Mouse (Mus musculus) common myeloid progenitor, adult 5-6 weeks (primary cell): ENCODE results near the gene Zzz3. TPM values are rescaled to one million over a fixed set of nuclear protein-coding genes. Genes with fewer than 3 reads are reported as not detected.
"Not testable (repeated sequence)": the region's sequence is repeated elsewhere in the genome, so short reads cannot be mapped to it uniquely, and the experiment has no call there.

ENCODE experiments used
- ATAC-seq: replicated peaks from 2 replicates; pipeline ENCODE4 v1.8.0; 2016; ENCODE audit warnings: low read depth, mild to moderate bottlenecking, moderate TSS enrichment, inconsistent platforms; ENCODE audit not compliant: poor library complexity, severe bottlenecking
- total RNA-seq: library from RNA; stranded (forward); fragments of 200-1000, 187-1606 nt; gene quantifications from 2 replicates; pipeline ENCODE4 v1.2.3, GENCODE M21; 2017

Zzz3 gene
- total RNA-seq, 1 experiment from 2014 or later, result 95.0 TPM

GRCm38 (mm10) chr3:152400441-152400840, 5.2 kb downstream of the Zzz3 start:
- ATAC-seq, result no peak

GRCm38 (mm10) chr3:152400875-152401274, 5.6 kb downstream of the Zzz3 start:
- ATAC-seq, result no peak

GRCm38 (mm10) chr3:152401964-152402670, 6.8 kb downstream of the Zzz3 start:
- no peak for ATAC-seq

GRCm38 (mm10) chr3:152402671-152403066, 7.4 kb downstream of the Zzz3 start:
- ATAC-seq, result no peak

GRCm38 (mm10) chr3:152403827-152404226, 8.6 kb downstream of the Zzz3 start:
- ATAC-seq, result no peak

GRCm38 (mm10) chr3:152405420-152405819, 10.1 kb downstream of the Zzz3 start:
- ATAC-seq, result no peak

- ATAC-seq, result peak; percentile 75
Measured at GRCm38 (mm10) chr3:152405978-152406640, 10.8 kb downstream of the Zzz3 start.

- ATAC-seq, result 0 out of 2 replicates have a peak, but pooled peaks have one; percentile 23
Measured at GRCm38 (mm10) chr3:152410980-152411551, 15.8 kb downstream of the Zzz3 start.

- no peak for ATAC-seq
Measured at GRCm38 (mm10) chr3:152412362-152412761, 17.1 kb downstream of the Zzz3 start.

- no peak for ATAC-seq
Measured at GRCm38 (mm10) chr3:152428925-152429324, 33.7 kb downstream of the Zzz3 start.

GRCm38 (mm10) chr3:152432677-152433076, 37.4 kb downstream of the Zzz3 start:
- ATAC-seq, result no peak

GRCm38 (mm10) chr3:152435590-152435989, 40.3 kb downstream of the Zzz3 start:
- ATAC-seq, result no peak

GRCm38 (mm10) chr3:152438068-152438467, 42.8 kb downstream of the Zzz3 start:
- ATAC-seq, result no peak

- no peak for ATAC-seq
Measured at GRCm38 (mm10) chr3:152442795-152443194, 47.5 kb downstream of the Zzz3 start.

GRCm38 (mm10) chr3:152444114-152444513, 48.8 kb downstream of the Zzz3 start:
- no peak for ATAC-seq

- no peak for ATAC-seq
Measured at GRCm38 (mm10) chr3:152446966-152447365, 51.7 kb downstream of the Zzz3 start.

- no peak for ATAC-seq
Measured at GRCm38 (mm10) chr3:152453163-152453562, 57.9 kb downstream of the Zzz3 start.

- peak; percentile 92 for ATAC-seq
Measured at GRCm38 (mm10) chr3:152457308-152458035, 62.2 kb downstream of the Zzz3 start.

- ATAC-seq, result not testable (repeated sequence)
Measured at GRCm38 (mm10) chr3:152458875-152459274, 63.6 kb downstream of the Zzz3 start.

- ATAC-seq, result no peak
Measured at GRCm38 (mm10) chr3:152460802-152461201, 65.5 kb downstream of the Zzz3 start.
